Mouse (Mus musculus) testis, postnatal 10 days (tissue): ENCODE measurements around the gene Itk.

Source experiments
- DNase-seq: peaks from one replicate; pipeline ENCODE4 v3.0.0; 2021; ENCODE audit warnings: low spot score

Itk gene

DNA sequence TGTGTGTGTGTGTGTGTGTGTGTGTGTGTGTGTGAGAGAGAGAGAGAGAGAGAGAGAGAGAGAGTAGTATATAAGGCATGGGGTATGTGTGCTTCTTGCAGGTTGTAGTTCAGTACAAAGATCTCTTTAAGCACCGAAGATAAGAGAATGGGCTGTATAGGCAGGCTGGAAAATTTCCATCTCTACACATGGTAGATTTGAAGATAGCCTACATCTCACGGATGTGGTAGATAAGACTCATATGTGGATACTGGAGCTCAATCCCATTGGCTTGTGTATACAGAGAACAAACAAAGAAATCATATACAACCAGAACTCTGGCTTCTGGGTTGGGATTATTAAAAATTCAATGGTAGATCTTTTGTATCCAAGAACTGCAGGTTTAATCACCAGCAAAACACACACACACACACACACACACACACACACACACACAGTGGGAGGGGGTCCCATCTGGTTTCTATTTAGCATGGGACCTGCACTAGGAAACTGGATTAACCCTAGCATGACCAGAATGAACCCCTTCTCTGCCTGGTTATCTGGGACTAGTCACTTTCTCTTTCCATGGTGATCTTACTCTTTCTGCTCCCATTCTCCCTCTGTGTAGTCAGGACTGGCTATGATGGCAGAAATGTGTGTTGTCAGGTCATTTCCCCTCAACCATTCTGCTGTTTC is 28.2 kb downstream of the Itk start:
- no peak for DNase-seq

DNA sequence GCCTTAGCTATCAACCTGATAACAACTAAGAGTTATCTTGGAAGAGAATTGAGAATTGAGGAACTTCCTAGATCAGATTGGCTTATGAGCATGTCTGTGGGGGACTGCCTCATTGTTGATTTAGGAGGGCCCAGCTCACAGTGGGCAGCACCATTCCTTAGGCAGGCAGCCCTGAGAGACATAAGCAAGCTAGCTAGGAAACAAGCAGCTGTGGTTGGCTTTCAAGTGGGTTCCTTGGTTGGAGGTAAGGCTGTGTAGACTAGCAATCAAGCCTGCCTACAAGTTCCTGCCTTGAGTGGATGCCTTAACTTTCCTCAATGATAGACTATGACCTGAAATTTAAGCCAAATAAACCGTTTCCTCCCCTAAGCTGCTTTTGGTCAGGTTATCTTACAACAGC is 30.9 kb downstream of the Itk start:
- no peak for DNase-seq

DNA sequence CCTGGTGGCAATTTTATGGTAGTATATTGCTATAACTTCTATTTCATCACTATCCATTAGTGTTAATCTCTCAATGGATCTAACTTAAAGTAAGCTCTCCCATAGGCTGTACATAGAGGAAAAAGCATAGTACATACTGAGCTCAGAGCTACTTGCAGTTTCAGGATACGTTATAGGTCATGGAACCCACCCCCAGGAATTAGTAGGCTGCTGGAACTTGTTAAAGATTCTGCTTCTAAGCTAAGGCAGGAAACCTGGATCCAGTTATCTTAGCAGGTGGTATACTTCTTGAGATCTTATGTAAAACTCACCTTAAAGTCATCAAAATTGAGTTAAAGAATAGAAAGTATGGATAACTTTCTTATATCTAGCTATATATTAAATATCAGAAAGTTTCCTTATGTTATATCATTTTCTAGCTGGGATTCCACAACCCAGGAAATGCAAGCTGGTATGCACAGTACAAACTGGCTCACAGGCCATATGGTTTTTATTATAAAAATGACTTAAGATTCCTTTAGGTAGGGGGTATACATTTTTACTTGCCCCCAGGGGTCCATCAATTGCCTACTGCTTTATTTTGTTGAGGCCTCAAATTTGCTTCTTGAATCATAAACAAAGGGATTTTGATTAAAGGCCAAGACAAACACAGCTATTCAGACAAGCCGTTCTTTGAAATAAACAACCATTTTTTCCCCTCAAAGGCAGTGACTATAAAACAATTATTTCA is 39.5 kb downstream of the Itk start:
- no peak for DNase-seq

DNA sequence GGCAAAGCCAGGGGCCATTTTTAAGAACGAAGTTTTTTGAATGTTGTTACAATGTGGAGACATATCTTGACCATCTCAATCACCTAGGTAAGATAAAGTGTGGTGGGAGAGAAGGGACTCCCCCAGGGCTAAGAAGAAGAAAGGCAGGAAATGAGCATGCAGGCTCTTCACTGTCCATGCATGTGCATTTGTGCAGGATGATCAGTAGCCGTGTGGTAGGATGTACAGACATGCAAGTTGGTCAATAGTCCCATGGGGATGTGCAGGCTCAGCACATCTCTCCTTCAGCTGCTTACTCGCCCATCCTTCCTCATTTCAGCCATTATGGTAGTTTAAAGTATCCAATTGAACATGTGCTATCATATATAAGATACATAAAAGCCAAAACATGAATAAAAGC is 40.9 kb downstream of the Itk start:
- DNase-seq: no peak

DNA sequence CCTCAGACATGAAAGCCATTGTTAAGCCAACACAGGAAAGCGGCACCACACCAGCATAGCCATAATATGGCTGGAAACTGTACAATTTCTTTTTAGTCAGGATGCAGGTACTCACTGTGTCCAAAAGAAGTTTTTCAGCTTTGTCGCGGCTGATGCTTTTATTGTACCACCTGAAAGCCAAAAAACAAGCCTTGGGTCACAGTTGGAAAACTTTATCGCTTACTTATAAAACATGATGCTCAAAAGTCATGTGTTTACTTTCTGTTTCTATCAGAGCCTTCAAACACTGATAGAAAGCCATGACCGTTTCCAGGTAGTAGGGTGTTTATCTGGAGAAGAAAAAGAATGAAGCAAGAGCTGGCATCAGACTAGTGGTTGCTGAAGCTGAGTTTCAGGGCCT is 41.6 kb downstream of the Itk start:
- DNase-seq: no peak

DNA sequence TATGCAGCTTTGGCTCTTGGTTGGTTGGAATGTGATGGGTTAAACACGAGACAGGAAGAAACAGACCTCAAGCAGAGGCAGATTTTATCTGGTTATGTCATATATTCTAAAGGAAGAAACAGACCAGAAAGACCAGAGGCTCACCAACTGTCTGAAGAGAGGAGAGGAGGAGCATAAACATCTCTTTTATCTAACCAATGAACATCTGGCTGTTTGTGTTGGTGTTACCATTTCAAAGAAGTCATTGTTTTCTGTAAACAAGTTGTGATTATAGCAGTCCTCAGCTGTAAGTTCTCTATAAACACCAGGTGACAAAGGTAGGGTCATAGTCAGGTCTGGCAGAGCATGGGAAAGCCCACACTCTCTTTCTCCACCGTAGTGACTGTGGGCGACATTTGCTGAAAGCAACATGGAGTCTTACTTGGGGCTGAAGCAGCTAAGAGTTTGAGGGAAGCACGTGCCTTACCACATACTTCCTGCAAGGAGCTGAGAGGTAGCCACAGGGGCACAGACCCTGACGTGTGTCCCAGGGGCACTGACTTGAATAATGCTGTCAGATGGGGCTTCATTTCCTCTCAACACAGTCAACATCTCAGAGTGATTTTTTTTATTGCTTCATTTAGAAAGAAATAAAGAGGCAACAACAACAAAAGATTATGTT is 45.3 kb downstream of the Itk start:
- no peak for DNase-seq

DNA sequence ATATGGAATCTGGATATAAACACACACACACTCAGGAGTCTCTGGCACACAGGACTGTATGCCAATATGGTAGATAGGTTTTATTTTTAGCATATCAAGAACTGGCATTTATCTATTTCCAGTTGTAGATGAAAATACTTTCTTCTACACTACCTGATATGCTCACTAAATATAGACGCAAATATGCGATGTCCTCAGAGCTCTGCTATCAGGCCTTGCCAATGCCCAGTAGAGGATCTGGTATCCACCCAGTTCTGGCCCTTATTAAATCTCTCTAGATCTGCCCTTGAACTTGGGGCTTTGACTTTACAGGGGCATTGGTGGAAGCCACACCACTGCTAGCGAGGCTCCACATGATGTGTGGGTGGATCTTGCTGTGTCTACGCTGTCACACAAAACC is 47.4 kb downstream of the Itk start:
- DNase-seq: no peak

DNA sequence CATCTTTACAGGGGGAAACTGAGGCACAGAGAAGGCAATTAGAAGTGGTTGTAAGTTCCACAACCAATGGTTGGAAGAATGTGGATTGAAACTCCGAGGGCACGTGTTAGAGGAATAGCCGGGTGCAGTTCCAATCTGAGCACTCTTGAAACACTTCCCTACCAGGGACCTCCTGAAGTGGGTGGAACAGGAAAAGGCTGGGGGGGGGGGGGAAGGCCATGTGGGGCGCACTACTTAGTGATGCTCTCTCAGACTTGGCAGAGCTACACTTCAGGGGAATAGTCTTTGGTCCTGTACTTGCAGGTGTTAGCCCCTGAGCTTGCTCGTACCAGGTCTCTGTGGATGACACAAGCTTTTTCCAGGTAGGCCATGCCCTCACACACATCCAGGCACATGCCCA is 53.3 kb downstream of the Itk start:
- no peak for DNase-seq

DNA sequence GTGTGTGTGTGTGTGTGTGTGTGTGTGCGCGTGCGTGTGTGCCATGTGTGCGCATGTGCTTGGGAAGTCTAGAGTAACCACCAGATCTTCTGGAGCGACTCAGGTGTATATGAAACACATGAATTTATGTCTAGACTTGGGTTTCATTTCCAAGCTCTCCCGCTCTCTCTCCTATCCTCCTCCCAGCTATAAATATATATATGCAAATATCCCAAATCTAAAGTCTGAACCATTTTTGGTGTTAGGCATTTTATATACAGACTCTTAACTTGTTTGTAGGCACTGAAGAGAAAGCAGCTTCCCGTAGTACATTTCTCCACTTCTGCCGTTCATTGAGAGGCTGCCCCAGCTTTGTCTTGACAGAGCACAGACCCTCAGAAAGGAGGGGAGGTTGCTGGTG is 57.1 kb downstream of the Itk start:
- DNase-seq: no peak

DNA sequence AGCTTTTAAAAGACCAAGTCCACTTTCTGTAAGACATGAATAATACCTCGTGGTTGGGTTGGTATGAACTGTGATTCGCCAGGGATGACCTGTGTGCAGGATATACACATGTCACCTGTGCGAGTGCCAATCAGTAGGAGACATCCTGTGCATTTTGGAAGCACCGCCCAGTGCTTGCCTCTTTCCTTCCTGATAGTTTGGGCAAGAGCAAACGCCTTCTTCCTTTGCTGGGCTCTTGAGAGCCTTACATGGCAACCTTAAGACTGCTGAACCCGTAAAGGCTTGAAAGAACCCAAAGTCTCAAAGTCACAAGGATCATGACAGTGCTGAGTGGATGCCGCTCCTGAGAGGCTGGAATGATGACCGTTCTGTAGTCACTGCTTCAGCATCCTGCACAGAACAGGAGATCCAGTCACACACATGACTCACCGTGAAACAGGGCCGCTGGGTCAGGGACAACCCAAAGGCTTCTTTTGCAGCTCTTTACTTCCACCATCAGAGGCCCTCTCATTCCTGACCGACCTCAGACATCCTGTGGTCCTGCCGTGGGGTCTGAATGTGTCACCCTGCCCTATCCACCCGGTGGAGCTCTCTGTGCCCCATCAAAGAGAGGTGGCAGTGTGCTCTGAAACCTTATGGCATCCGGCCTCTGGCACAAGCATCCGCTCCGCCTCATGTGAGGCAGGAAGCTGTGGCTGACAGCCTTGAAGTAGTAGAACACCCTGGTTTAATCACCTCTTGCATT is 62.9 kb downstream of the Itk start:
- DNase-seq: no peak

DNA sequence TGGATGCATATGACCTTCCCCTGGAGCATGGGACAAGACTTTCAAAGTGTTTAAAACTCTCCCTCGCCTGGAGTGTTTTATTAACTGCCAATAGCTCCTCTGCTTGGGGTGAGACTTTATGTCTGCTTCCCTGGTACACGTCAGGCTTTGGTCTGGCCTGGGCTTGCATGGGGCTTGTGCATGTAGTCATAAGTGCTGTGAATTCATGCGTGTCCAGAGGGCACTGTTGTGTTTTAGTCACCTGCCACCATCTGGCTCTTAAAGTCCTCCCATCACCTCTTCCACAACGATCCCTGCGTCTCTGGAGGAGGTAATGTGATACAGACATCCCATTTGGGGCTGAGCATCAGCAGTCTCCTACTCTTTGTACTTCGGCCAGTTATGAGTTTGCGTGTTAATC is 67.8 kb downstream of the Itk start:
- DNase-seq: no peak

DNA sequence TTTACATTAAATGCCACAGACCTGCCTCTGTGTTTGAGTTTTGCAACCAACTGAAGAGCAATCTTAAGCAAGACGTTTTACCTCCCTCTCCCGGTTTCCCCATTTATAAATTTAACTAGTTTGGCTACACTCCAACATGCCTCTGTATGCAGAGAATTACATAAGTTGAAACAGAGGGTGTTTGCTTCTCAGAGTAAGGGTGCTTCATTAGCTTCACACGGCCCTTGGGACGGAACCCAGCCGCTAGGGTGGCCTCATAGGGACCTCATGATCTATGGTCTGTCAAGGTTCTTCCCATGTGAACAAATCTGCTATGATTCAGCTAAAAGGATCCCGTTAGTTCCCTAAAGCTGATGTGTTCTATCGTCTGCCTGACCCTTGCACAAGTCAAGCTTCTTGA is 74.8 kb downstream of the Itk start:
- no peak for DNase-seq

DNA sequence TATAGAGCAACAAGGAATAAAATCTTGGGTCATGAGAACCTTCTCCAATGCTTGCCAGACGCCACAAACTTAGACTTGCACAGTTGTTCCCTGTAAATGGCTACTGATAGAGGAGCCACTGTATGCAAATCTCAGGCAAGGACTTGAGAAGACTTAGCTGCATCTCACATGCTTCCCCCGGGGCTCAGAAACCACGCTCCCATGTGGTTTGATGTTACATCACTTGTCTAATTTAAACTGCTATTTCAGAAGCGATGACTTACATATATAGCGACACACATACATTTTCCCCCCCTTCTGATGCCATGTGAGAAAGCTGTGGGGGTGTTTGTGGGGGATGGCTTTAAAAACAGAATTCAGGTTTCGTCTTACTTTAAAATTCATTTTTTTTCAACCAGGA is 75.5 kb downstream of the Itk start:
- no peak for DNase-seq

DNA sequence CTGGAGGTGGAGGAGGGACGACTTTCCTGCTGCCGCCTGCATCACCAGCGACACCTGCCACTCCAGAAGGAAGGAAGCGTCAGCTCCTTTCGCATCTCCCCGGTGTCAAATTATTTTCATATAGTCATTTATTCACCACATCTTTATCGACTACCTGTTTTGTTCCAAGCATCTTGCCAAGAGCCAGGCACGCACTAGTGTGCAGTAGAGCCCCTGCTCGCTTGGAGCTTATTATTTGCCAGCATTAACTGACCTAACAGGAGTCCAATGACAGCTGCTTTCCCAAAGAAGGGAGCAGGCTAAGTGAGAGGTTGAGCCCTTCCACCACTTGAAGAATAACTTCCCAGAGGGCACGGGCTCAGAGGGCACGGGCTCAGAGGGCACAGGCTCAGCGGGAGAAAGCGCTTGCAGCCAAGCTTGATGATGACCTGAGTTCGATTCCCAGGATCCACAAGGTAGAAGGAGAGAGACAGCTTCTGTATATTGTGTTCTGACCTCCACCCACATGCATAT is 76.7 kb downstream of the Itk start, which contains the start of gene Cyfip2:
Gene Cyfip2 (minus strand): TSS at position 337 of the 513 bp plus-strand sequence.
- no peak for DNase-seq

DNA sequence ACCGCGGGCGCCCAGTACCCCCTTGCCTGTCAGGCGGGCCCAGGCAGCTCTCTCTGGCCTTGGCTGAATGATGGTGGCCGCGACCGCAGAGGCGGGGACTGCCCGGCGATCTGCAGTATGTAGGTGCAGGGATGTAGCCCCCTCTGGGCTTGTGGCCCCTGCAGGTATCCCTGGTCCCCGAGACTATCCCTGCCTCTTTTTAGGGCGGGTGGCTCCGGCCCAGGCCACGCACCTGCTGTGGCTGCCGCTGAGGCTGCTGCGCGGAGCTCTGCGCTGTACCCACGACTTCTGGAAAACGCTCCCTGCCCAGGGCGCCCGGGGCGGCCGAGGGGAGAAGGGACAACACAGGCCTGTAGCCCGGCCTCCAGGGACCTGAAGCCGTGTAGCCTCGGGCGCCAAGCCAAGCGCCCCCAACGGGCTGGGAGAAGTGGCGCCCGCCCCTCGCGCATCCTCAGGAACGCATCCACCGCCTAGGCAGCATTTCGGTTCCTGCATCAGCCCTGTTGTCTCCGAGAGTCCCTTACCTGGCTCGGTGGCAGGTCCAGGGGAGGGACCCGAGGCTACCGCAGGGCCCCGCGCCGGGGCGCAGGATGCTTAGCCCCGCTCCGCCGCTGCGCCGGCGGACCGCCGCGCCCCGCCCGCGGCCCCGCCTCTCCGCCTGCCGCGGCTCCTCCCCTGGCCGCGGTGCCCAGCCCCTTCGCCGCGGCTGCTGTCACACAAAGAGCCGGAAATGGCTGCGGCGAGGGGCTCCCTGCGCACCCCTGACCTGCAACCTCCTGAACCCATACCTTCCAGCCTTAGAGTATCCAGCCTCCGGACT is 77.4 kb downstream of the Itk start:
- peak; percentile 48 for DNase-seq

DNA sequence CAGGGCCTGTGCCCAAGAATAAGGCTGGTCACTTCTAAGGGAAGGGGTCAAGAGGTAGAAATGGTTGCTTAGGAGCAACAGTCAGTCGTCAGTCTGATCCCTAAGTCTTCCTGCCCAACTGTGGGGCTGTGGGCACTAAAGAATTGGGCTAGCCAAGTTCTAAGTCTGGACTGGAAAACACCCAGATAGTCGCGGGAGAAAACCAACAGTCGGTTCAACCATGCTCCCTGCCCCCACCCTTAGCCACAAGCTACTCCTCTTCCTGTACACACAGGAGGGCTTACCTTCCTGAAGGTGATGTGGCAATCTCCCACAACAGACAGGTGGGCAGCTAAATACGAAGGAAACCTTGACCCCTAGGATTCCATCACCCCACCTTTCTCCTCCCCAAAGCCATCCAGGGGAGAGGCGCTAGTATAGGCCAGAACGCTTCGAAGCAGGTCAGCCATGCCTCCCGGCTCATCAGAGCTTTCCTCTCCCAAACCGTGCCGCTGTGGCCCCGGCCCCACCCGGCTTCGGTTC is 78.1 kb downstream of the Itk start:
- no peak for DNase-seq

DNA sequence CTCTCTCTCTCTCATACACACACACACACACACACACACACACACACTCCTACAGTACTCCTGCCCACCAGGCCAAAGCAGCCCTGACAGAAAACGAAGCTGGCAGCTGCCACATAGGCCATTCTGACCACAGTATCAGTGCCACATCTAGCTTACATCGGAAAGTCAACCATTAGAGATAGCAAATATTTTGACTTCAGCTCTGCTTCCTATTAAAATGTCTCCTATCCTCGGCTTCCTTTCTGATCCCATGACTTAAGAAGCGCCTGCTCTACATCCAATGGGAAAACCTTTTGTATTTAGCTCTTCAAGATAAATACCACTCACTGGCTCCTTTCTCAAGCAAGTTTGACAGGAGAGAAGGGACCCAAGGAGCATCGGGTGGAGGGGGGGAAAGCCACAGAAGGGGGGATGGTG is 78.7 kb downstream of the Itk start:
- no peak for DNase-seq

DNA sequence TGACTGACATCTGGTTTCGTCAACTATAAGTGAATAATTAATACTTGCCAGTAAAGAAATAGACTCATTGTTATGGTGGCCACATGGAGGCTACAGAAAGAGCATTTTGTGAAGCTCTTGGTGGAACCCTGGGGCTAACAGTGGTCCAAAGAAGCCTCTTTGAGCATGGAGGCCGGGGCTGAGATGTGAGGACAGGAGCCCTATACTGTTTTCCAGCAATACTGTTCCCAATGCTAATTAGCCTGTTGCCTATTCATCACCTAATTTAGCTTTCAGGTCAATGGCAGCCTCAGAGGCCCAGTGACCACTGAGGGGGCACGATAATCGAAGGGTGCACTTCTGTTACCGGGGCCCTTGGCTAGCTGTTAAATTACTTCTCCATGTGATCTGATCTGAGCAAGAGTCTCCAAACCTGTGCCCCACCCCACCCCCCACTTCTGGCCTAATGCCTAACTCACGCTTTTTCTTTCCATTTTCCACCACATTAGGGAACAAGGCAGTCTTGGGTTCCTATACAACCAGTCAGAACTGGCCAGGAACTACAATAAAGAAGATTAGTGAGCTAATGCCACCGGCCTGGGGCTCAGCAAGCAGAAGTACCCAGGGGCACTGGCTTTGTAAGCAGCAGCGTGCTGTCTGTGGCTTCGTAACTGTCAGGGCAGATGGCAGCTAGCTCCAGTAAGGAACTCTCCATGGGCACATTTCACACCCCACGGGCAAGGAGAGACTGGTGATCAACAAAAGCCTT is 79.3 kb downstream of the Itk start:
- DNase-seq: no peak

DNA sequence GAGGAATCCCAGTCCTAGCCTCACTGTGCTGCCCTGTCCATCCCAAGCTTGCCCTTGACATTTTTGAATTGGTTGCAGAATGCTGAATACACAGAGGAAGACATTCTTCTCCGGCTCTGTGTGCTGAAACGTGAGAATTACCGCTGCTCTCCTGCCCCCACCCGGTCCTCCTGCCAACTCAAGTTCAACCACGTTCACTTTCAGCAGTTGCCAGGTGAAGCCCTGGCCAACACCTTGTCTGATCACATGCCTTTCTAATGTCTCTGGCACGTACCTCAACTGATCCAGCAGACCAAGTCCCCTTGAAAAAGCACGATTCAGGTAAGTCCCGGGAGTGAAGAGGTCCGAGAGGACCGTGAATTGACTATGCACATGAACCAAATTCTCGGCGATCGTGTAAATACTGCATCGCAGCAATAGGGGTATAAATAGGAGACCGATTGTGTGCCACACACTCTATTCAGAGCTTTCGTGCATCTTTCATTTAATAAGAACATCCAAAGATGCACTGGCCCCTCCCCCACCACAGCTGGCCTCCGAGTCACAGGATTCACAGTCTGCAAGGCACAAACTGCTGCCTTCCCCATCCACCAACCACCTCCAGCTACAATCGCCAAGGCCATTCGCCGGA is 80.1 kb downstream of the Itk start:
- DNase-seq: no peak
